Mouse (Mus musculus) kidney, embryonic 16.5 days (tissue): ENCODE results near the gene Pard3b. TPM values are rescaled to one million over a fixed set of nuclear protein-coding genes. Genes with fewer than 3 reads are reported as not detected.

ENCODE experiments used
- ATAC-seq: fragments of 200-750 bp; cut with Nextera tagmentation; 2 replicates; pipeline ENCODE4 v1.8.0; 2017; ENCODE audit warnings: moderate TSS enrichment; ENCODE audit not compliant: low FRiP score, low TSS enrichment
- H3K27ac ChIP-seq: fragments of 300-500 bp; sonication (generic); 2 replicates; pipeline ENCODE4 v1.5.1; 2014; ENCODE audit warnings: low read length
- H3K27me3 ChIP-seq: fragments of 300-500 bp; sonication (generic); 2 replicates; pipeline ENCODE4 v1.6.1; 2014; ENCODE audit warnings: low read length, control low read depth, mixed read lengths; ENCODE audit not compliant: insufficient read depth
- H3K36me3 ChIP-seq: fragments of 300-500 bp; sonication (generic); 2 replicates; pipeline ENCODE4 v1.6.1; 2014; ENCODE audit warnings: low read length, control low read depth, mixed read lengths; ENCODE audit not compliant: insufficient read depth
- H3K4me1 ChIP-seq: fragments of 300-500 bp; sonication (generic); 2 replicates; pipeline ENCODE4 v1.6.1; 2014; ENCODE audit warnings: low read length, control low read depth, mixed read lengths; ENCODE audit not compliant: insufficient read depth
- H3K4me2 ChIP-seq: fragments of 300-500 bp; sonication (generic); replicated peaks from 2 replicates; pipeline ENCODE4 v1.6.1; 2014; ENCODE audit warnings: low read depth, low read length
- H3K4me3 ChIP-seq: fragments of 300-500 bp; sonication (generic); 2 replicates; pipeline ENCODE4 v1.5.1; 2014; ENCODE audit warnings: mild to moderate bottlenecking, low read length
- H3K9ac ChIP-seq: fragments of 300-500 bp; sonication (generic); replicated peaks from 2 replicates; pipeline ENCODE4 v1.6.1; 2014; ENCODE audit warnings: low read length
- H3K9me3 ChIP-seq: fragments of 300-500 bp; sonication (generic); 2 replicates; pipeline ENCODE4 v1.6.1; 2016; ENCODE audit warnings: low read length, control low read depth
- WGBS: fragments of 180-500 bp; shearing (Covaris S2); extraction: QIAGEN DNeasy Blood & Tissue Kit; methylation state at CpG from one replicate; pipeline ENCODE4 v1.1.7; 2014; 5-methylcytosine and 5-hydroxymethylcytosine counted together
- polyA plus RNA-seq: library from polyadenylated mRNA; unstranded; fragments of >200 nt; fragmentation: Nextera tagmentation; extraction: Ambion mirVana; gene quantifications from 2 replicates; pipeline ENCODE4 v1.2.1, GENCODE M21; 2015

Gene Pard3b
- polyA plus RNA-seq, 1 experiment from 2014 or later: 17.6 TPM

- H3K4me3 ChIP-seq: no peak overlapping the region
- no peak for ATAC-seq
- H3K27me3 ChIP-seq: no peaks in the 10 kb centered on the region
- H3K4me2 ChIP-seq: no peak overlapping the region
- WGBS: 76% methylated on average over 5 of the region's 5 CpGs
- H3K9ac ChIP-seq: no peak overlapping the region
- no peaks in the 10 kb centered on the region for H3K36me3 ChIP-seq
- no peak overlapping the region for H3K27ac ChIP-seq
- H3K9me3 ChIP-seq: no peaks in the 10 kb centered on the region
- 0 out of 2 replicates have a peak, but pooled peaks cover 4% of the 10 kb centered on the region for H3K4me1 ChIP-seq
These were observed 795.3 kb downstream of the Pard3b start for GRCm38 (mm10) chr1:62433891-62434290.

- 74% methylated on average over 9 of the region's 9 CpGs for WGBS
- no peak for ATAC-seq
- Histone ChIP-seq H3K4me1 (0 out of 2 replicates have a peak, but pooled peaks cover 4% of the 10 kb centered on the region), H3K4me3 (no peak overlapping the region), H3K4me2 (no peak overlapping the region), H3K27ac (no peak overlapping the region), H3K36me3 (no peaks in the 10 kb centered on the region), H3K27me3 (no peaks in the 10 kb centered on the region), H3K9me3 (no peaks in the 10 kb centered on the region), H3K9ac (no peak overlapping the region)
These were observed 797.2 kb downstream of the Pard3b start for GRCm38 (mm10) chr1:62435844-62436243.

GRCm38 (mm10) chr1:62436304-62436703 lies 797.7 kb downstream of the Pard3b start:
- H3K4me1 ChIP-seq: 0 out of 2 replicates have a peak, but pooled peaks cover 4% of the 10 kb centered on the region
- H3K4me2 ChIP-seq: no peak overlapping the region
- WGBS: 68% methylated on average over 3 of the region's 3 CpGs
- H3K27ac ChIP-seq: no peak overlapping the region
- no peak overlapping the region for H3K4me3 ChIP-seq
- no peaks in the 10 kb centered on the region for H3K36me3 ChIP-seq
- no peak overlapping the region for H3K9ac ChIP-seq
- no peak for ATAC-seq
- no peaks in the 10 kb centered on the region for H3K9me3 ChIP-seq
- H3K27me3 ChIP-seq: no peaks in the 10 kb centered on the region

- Histone ChIP-seq H3K4me1 (0 out of 2 replicates have a peak, but pooled peaks cover 4% of the 10 kb centered on the region), H3K4me2 (no peak overlapping the region), H3K4me3 (no peak overlapping the region), H3K27ac (no peak overlapping the region), H3K27me3 (no peaks in the 10 kb centered on the region), H3K9me3 (no peaks in the 10 kb centered on the region), H3K36me3 (no peaks in the 10 kb centered on the region), H3K9ac (no peak overlapping the region)
- WGBS: 41% methylated on average over 3 of the region's 3 CpGs
- ATAC-seq: no peak
These were observed 798.9 kb downstream of the Pard3b start for GRCm38 (mm10) chr1:62437493-62437892.

- Histone ChIP-seq H3K4me3 (no peak overlapping the region), H3K4me1 (no peaks in the 10 kb centered on the region), H3K9me3 (no peaks in the 10 kb centered on the region), H3K27me3 (no peaks in the 10 kb centered on the region), H3K9ac (no peak overlapping the region), H3K4me2 (no peak overlapping the region), H3K27ac (no peak overlapping the region), H3K36me3 (no peaks in the 10 kb centered on the region)
- no peak for ATAC-seq
- WGBS: 92% methylated on average over 3 of the region's 3 CpGs
These were observed 805.8 kb downstream of the Pard3b start for GRCm38 (mm10) chr1:62444406-62444805.

GRCm38 (mm10) chr1:62446818-62447217 lies 808.2 kb downstream of the Pard3b start:
- 50% methylated on average over 1 of the region's 1 CpGs for WGBS
- H3K4me1 ChIP-seq: no peaks in the 10 kb centered on the region
- no peak overlapping the region for H3K4me2 ChIP-seq
- H3K27me3 ChIP-seq: no peaks in the 10 kb centered on the region
- H3K36me3 ChIP-seq: no peaks in the 10 kb centered on the region
- ATAC-seq: no peak
- no peaks in the 10 kb centered on the region for H3K9me3 ChIP-seq
- H3K9ac ChIP-seq: no peak overlapping the region
- H3K4me3 ChIP-seq: no peak overlapping the region
- H3K27ac ChIP-seq: no peak overlapping the region

- H3K27me3 ChIP-seq: no peaks in the 10 kb centered on the region
- no peaks in the 10 kb centered on the region for H3K9me3 ChIP-seq
- no peaks in the 10 kb centered on the region for H3K4me1 ChIP-seq
- WGBS: 81% methylated on average over 7 of the region's 7 CpGs
- no peak overlapping the region for H3K4me3 ChIP-seq
- H3K4me2 ChIP-seq: no peak overlapping the region
- H3K27ac ChIP-seq: no peak overlapping the region
- no peaks in the 10 kb centered on the region for H3K36me3 ChIP-seq
- H3K9ac ChIP-seq: no peak overlapping the region
- no peak for ATAC-seq
These were observed 810.7 kb downstream of the Pard3b start for GRCm38 (mm10) chr1:62449193-62449875.

GRCm38 (mm10) chr1:62465536-62465935 lies 826.9 kb downstream of the Pard3b start:
- Histone ChIP-seq H3K9me3 (no peaks in the 10 kb centered on the region), H3K36me3 (no peaks in the 10 kb centered on the region), H3K27ac (no peak overlapping the region), H3K27me3 (no peaks in the 10 kb centered on the region), H3K4me1 (peaks cover 3% of the 10 kb centered on the region), H3K4me3 (no peak overlapping the region), H3K9ac (no peak overlapping the region), H3K4me2 (no peak overlapping the region)
- 45% methylated on average over 8 of the region's 8 CpGs for WGBS
- ATAC-seq: no peak

GRCm38 (mm10) chr1:62466544-62466943 lies 827.9 kb downstream of the Pard3b start:
- ATAC-seq: no peak
- H3K9me3 ChIP-seq: no peaks in the 10 kb centered on the region
- WGBS: 82% methylated on average over 1 of the region's 1 CpGs
- no peak overlapping the region for H3K4me2 ChIP-seq
- H3K36me3 ChIP-seq: no peaks in the 10 kb centered on the region
- no peak overlapping the region for H3K9ac ChIP-seq
- H3K4me1 ChIP-seq: peaks cover 3% of the 10 kb centered on the region
- H3K27ac ChIP-seq: no peak overlapping the region
- no peak overlapping the region for H3K4me3 ChIP-seq
- H3K27me3 ChIP-seq: no peaks in the 10 kb centered on the region

- no peak overlapping the region for H3K4me3 ChIP-seq
- no peaks in the 10 kb centered on the region for H3K9me3 ChIP-seq
- H3K27ac ChIP-seq: no peak overlapping the region
- 90% methylated on average over 2 of the region's 2 CpGs for WGBS
- no peak for ATAC-seq
- no peak overlapping the region for H3K4me2 ChIP-seq
- H3K36me3 ChIP-seq: no peaks in the 10 kb centered on the region
- H3K4me1 ChIP-seq: no peaks in the 10 kb centered on the region
- H3K27me3 ChIP-seq: no peaks in the 10 kb centered on the region
- no peak overlapping the region for H3K9ac ChIP-seq
These were observed 844.4 kb downstream of the Pard3b start for GRCm38 (mm10) chr1:62483059-62483458.
